Mouse (Mus musculus) cerebellum, adult 8-10 months (tissue): ENCODE measurements around the gene Ermard.
"Not testable (repeated sequence)": the region's sequence is repeated elsewhere in the genome, so short reads cannot be mapped to it uniquely, and the experiment has no call there.

Experiments
- DNase-seq: peaks from one replicate; pipeline ENCODE4 v3.0.0; 2022

Gene Ermard

DNA sequence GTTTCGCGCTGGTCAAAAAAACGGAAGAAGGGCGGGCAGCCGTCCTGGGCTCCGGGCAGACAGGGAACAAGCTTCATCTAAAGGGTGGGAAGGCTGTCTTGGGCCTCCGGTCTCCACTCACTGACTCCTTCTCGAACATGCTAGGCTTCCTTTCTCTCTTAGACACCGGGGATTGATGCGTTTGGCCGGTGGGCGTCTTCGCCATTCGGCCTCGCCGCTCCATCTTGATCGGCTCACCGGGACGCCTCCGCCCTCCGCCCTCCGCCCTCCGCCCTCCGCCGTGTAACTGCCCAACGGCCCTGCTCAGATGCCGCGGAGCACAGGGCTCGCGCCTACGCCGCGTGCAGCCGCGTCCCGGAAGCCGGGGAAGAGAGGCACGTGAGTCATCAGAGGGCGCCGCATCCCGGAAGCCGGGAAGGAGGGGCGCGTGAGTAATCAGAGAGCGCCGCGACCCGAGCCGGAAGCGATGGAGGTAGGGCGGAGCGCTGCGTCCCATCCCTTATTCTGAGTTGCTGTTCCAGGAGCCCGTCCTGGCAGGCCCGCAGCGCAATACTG is at the start of gene Ermard, which contains the start of the genes Tcte3 and Gm3448:
Ermard (plus strand) TSS at position 34 of the 555 bp plus-strand sequence.
Tcte3 (minus strand) TSS at position 314 of the 555 bp plus-strand sequence.
Gm3448 (minus strand) TSS at position 363 of the 555 bp plus-strand sequence.
- DNase-seq, result peak; percentile 44

DNA sequence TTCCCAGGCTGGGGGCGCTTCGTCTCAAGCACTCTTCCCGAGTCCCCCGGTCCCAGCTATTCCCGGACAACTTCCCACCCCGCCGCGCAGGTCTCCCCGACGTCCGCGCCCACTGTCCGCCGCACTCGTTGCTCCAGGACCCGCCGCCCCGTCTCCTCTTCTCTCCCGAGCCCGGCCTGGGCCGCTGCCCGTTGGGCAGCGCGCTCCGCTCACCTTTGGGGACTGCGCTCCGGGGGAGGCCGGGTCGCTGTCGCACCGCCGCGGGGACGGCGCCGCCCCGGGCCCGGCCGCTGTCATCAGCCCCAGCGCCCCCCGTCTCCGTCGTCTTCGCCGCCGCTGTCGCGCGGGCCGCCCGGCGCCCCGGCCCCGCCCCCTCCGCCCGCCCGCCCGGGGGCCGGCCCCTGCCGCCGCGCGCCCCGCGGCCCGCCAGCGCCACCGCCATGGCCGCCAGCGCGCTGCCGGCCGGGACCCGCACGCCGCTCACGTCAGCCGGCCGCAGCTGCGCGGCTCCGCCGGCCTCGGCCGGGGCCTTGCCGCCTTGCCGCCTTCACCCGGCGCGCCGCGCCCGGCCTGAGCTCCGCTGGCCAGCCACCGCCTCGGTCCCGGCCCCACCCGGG is 48.4 kb upstream of the Ermard start:
- DNase-seq, result not testable (repeated sequence)

DNA sequence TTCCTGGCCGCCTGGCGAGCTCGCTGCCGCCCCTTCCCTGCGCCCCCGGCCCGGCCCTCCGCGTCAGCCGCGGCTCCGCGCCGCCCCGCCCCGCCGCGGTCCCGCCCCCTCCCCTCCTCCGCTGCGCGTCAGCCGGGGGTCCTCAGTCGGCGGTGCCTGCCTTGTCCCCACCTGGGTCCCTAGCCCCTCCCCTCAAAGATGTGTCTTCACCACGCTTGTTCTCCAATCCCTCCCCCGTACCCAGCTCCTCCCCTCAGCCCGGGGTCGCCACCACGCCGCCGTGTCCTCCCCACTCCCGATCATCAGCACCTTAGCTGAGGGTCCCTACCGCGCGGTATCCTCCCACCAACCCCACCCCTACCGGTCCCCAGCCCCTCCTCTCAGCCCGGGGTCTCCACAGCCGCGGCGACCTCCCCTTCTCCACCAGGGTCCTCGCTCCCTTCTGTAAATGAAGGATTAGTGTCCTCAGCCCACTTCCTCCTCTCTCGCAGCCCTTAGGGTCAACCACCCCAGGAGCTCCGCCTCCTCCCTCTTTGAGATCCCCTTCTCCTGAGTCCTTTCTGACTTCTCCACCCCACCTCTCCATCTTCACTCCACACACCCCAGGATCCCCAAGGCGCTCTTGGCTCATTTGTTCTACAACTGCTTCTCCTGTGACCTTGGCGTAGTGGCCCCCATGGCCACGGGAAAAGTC is 47.7 kb upstream of the Ermard start:
- not testable (repeated sequence) for DNase-seq

DNA sequence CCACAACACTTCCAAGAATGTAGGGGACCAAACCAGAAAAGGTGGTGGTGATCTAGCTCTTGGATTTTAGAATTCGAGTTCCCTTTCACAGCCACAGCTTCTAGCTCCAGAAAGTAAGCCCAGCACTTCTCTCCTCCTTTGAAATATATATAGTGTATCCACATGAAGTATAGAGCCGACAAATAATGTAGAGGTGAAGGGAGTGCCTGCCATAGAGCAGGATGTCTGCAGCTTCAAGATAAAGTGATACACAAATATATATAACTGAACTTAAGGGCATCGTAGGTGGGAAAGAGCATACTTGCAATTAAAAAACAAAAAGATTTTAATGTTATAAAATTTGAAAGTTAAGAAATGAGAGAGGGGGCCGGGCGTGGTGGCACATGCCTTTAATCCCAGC is 46.9 kb upstream of the Ermard start:
- DNase-seq, result not testable (repeated sequence)

DNA sequence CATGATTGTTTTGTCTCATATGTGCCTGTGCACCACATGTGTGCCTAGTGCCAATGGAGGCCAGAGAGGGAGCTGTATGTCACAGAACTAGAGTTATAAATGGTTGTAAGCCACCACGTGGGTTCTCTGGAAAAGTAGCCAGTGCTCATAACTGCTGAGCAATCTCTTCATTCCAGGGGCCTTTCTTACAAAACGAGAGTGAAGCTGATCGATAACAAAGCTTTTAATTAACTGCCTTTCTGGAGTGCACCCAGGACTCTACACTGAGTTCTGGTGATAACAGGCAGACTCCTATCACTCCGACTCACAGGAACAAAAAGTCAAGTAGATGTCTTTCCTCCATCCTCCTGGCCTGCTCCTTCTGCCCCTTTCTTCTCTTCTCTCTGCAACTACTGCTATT is 41.0 kb upstream of the Ermard start:
- DNase-seq, result not testable (repeated sequence)

DNA sequence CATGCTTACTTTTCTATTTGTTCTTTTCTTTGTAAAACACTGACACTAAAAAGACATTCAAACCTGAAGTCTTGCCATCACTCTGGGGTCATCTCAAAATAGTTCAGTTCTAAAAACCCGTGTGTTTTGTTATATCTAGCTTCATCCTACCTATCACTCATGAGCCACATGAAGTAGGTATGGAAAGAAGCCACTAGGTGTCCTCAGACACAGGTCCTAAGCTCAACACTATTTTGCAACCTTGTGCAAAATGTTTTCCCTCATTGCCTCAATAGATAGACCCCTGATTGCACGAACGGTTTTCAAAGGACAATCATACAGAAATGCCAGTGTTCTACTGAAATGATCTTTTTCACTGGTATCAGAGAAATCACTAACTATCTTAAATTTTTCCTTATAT is 31.9 kb upstream of the Ermard start:
- DNase-seq, result not testable (repeated sequence)

DNA sequence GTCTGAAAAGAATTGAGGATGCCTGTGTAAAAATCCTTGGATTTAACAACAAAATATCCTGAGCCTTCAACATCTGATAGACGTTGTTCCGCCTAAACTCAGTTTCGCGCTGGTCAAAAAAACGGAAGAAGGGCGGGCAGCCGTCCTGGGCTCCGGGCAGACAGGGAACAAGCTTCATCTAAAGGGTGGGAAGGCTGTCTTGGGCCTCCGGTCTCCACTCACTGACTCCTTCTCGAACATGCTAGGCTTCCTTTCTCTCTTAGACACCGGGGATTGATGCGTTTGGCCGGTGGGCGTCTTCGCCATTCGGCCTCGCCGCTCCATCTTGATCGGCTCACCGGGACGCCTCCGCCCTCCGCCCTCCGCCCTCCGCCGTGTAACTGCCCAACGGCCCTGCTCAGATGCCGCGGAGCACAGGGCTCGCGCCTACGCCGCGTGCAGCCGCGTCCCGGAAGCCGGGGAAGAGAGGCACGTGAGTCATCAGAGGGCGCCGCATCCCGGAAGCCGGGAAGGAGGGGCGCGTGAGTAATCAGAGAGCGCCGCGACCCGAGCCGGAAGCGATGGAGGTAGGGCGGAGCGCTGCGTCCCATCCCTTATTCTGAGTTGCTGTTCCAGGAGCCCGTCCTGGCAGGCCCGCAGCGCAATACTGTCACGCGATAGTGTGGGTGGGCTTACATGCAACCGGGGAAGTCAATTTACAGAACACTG is 31.1 kb upstream of the Ermard start, which contains the start of gene Gm3435:
Gm3435 (plus strand) TSS at position 471 of the 708 bp plus-strand sequence.
- not testable (repeated sequence) for DNase-seq

DNA sequence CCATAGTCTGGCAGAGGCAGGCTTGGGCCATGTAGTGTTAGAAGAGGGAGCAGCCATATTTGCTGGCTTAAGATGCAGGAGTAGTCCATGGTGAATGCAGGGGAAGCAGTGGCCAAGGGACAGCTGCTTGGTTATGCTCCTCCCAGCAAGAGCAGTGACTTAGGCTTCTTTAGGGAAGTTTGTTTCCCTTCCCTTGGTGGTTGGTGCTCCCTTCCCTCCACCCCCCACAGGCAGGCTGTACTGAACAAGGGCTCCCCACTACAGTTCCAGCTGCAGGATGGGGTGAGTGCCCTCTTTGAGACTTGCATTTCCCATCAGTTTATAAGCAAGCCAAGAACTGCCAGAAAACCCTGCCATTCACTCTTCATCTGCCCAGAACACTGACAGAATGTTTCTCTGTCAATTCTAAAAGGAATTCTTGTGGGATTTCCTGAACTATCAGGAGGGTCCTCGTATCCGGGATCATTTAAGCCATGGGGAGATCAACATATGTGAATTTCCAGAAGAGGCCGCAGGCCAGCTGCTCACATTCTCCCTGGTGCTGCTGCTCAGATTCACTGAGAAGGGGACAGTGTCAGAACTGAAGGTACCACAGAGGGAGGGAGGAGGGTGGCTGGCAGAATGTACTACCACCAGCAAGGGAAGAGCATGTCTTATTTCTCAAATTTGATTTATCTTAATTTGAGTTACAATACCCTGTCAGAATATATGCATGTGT is 19.3 kb upstream of the Ermard start:
- DNase-seq, result peak; percentile 7

DNA sequence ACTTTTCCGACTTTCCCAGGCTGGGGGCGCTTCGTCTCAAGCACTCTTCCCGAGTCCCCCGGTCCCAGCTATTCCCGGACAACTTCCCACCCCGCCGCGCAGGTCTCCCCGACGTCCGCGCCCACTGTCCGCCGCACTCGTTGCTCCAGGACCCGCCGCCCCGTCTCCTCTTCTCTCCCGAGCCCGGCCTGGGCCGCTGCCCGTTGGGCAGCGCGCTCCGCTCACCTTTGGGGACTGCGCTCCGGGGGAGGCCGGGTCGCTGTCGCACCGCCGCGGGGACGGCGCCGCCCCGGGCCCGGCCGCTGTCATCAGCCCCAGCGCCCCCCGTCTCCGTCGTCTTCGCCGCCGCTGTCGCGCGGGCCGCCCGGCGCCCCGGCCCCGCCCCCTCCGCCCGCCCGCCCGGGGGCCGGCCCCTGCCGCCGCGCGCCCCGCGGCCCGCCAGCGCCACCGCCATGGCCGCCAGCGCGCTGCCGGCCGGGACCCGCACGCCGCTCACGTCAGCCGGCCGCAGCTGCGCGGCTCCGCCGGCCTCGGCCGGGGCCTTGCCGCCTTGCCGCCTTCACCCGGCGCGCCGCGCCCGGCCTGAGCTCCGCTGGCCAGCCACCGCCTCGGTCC is 17.0 kb upstream of the Ermard start:
- DNase-seq, result not testable (repeated sequence)

DNA sequence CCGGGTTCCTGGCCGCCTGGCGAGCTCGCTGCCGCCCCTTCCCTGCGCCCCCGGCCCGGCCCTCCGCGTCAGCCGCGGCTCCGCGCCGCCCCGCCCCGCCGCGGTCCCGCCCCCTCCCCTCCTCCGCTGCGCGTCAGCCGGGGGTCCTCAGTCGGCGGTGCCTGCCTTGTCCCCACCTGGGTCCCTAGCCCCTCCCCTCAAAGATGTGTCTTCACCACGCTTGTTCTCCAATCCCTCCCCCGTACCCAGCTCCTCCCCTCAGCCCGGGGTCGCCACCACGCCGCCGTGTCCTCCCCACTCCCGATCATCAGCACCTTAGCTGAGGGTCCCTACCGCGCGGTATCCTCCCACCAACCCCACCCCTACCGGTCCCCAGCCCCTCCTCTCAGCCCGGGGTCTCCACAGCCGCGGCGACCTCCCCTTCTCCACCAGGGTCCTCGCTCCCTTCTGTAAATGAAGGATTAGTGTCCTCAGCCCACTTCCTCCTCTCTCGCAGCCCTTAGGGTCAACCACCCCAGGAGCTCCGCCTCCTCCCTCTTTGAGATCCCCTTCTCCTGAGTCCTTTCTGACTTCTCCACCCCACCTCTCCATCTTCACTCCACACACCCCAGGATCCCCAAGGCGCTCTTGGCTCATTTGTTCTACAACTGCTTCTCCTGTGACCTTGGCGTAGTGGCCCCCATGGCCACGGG is 16.4 kb upstream of the Ermard start:
- not testable (repeated sequence) for DNase-seq

DNA sequence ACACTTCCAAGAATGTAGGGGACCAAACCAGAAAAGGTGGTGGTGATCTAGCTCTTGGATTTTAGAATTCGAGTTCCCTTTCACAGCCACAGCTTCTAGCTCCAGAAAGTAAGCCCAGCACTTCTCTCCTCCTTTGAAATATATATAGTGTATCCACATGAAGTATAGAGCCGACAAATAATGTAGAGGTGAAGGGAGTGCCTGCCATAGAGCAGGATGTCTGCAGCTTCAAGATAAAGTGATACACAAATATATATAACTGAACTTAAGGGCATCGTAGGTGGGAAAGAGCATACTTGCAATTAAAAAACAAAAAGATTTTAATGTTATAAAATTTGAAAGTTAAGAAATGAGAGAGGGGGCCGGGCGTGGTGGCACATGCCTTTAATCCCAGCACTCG is 15.5 kb upstream of the Ermard start:
- not testable (repeated sequence) for DNase-seq

DNA sequence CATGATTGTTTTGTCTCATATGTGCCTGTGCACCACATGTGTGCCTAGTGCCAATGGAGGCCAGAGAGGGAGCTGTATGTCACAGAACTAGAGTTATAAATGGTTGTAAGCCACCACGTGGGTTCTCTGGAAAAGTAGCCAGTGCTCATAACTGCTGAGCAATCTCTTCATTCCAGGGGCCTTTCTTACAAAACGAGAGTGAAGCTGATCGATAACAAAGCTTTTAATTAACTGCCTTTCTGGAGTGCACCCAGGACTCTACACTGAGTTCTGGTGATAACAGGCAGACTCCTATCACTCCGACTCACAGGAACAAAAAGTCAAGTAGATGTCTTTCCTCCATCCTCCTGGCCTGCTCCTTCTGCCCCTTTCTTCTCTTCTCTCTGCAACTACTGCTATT is 9.6 kb upstream of the Ermard start:
- not testable (repeated sequence) for DNase-seq

DNA sequence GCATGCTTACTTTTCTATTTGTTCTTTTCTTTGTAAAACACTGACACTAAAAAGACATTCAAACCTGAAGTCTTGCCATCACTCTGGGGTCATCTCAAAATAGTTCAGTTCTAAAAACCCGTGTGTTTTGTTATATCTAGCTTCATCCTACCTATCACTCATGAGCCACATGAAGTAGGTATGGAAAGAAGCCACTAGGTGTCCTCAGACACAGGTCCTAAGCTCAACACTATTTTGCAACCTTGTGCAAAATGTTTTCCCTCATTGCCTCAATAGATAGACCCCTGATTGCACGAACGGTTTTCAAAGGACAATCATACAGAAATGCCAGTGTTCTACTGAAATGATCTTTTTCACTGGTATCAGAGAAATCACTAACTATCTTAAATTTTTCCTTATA is 553 bp upstream of the Ermard start:
- not testable (repeated sequence) for DNase-seq

DNA sequence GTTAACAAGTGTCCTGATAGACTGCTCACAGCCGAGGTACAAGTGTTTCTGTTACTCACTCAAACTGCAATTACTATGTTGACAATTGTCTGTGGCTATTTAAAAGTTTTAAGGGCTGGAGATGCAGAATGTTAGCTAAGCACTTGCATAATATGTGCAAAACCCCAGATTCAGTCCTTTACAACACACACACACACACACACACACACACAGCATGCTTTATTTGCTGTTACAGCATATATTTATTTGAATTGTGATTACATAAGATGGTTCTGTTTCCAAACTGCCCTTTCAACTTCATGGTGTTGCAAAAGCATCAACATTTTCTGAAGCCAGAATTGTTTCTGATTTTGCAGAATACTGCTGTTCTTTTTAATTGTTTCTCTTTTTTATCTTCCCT is 9.3 kb downstream of the Ermard start:
- not testable (repeated sequence) for DNase-seq

DNA sequence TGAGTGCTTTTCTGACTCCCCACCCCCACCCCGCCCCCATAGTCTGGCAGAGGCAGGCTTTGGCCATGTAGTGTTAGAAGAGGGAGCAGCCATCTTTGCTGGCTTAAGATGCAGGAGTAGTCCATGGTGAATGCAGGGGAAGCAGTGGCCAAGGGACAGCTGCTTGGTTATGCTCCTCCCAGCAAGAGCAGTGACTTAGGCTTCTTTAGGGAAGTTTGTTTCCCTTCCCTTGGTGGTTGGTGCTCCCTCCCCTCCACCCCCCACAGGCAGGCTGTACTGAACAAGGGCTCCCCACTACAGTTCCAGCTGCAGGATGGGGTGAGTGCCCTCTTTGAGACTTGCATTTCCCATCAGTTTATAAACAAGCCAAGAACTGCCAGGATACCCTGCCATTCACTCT is 11.8 kb downstream of the Ermard start:
- not testable (repeated sequence) for DNase-seq

DNA sequence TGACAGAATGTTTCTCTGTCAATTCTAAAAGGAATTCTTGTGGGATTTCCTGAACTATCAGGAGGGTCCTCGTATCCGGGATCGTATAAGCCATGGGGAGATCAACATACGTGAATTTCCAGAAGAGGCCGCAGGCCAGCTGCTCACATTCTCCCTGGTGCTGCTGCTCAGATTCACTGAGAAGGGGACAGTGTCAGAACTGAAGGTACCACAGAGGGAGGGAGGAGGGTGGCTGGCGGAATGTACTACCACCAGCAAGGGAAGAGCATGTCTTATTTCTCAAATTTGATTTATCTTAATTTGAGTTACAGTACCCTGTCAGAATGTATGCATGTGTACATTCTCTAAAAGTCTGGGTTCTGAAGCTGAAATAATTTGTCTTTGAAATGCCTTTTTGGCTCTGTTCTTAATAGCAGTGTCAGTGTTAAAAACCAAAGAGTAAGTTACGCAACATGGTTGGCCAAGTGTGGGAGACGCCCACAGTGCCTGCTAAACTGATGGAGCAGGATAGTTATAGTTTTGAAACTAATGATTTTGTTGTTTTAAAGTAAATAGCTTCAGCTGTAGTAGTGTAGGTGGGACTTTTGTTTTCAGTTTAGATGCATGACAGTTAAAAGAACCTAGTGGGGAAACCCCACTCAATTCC is 12.3 kb downstream of the Ermard start:
- DNase-seq, result not testable (repeated sequence)

DNA sequence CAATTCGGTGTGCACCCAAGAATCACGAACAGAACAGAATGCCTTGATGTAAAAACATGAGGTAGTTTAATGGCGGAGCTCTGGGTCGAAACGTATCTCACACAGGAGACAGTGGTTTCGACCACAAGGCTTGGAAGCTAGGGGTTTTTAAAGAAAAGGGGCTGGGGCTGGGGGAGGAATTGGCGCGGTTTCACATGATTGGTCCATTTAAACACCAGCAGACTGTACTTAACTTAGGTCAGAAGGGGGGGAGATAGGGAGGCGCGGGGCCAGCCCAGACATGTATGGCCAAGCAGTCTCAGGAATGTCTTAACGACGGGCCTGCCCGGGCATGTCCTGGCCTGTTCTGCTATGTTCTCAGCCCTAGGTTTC is 12.8 kb downstream of the Ermard start:
- DNase-seq, result not testable (repeated sequence)

DNA sequence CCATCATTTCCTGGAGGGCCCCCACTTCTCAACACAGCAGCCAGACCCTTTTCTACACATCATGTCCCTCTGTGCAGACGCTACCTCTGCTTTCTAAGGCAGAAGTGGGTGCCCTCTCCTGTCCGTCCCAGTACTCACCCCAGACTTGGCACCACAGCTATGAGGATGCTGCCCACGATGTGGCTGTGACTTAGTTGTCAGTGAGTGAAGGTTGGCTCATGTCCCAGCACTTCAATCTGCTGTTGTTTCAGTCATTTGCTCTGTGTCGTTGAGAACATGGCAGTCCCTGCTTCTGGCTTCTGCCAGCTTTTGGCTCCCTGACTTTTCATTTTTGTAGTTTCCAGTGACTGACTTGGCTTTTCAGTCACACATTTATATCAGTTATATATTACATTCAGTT is 14.9 kb downstream of the Ermard start:
- no peak for DNase-seq

DNA sequence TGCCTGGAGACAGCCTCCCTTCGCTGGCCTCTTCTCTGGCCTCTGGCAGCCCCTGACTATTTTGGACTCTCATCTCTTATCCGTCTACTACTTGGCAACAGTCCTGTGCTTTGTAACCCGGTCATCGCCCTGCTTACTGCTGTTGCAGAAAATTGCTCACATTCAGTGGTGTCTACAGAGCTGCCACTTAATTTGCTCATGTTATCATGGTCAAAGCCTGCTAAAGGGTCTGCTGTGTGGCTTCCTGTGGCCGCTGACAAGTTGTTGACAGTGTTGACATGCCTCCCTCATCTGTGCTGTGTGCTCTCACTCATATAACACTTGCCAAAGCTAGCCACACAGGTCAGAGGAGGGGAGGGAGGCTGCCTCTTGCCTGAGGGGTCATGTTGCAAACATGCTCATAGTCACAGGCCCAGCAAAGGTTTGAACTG is 17.2 kb downstream of the Ermard start:
- DNase-seq, result no peak

DNA sequence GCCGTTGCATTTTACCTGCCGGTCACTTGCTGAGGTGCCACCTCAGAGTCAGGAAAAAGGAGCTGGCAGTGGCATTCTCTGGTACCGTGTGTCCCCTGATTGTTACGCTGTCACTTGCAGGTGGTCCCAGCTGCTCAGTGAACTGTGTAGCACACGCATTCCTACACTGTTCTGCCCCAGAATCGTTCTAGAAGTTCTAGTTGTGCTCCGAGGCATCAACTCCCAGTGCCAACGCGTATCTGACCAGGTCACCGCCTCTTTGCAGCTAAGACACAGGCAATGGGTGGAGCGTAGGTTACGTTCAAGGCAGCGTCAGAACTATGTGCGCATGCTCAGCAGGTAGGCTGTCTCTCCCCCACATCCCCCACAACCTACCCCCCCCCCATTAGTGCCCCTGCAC is 18.6 kb downstream of the Ermard start:
- no peak for DNase-seq

DNA sequence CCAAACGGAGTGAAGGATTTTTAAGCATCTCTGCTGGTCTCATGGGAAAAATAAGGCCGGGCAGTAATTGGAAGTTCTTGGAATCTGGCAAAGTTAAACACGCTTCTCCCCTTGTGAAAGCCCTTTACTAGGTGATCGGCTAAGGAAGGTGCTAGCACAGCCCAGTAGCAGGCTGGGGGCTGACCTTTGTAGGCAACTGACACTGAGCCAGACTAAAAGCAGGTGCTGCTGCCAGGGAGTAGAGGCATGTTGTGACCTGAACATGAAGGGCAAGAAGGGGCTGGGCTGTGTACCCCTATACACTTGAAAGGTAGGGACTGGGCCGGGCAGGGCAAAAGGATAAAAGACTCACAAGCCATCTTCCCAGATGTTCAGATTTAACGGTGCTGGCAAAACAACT is 19.3 kb downstream of the Ermard start:
- no peak for DNase-seq
